Mouse (Mus musculus) left cerebral cortex, adult 8-10 months (tissue): Measurements from ENCODE around the gene Utp3. TPM values are rescaled to one million over a fixed set of nuclear protein-coding genes. Genes with fewer than 3 reads are reported as not detected.

ENCODE experiments used
- total RNA-seq, 4 experiments: library from RNA; stranded (reverse); gene quantifications; 2 replicates each; pipeline ENCODE4 v1.2.4; 2022

Utp3 gene
- total RNA-seq, 4 experiments from 2014 or later: 25.3 to 33.2 (median 29.2) TPM

Other genes starting within 250 kb of the Utp3 start
- gene Prol1, start 237.2 kb upstream of the Utp3 start, total RNA-seq: not detected
- gene Amtn, start 178.4 kb upstream of the Utp3 start, total RNA-seq: not detected
- not detected for gene Ambn, start 98.5 kb upstream of the Utp3 start, total RNA-seq
- not detected for gene Enam, start 66.5 kb upstream of the Utp3 start, total RNA-seq
- under 1 TPM; 0.37 to 0.77 (median 0.59) TPM for gene Jchain, start 26.6 kb upstream of the Utp3 start, total RNA-seq
- gene Rufy3, start 10.6 kb downstream of the Utp3 start, total RNA-seq: 100 to 1,000 TPM; 180 to 191 (median 184) TPM
- 100 to 1,000 TPM; 101 to 106 (median 103) TPM for gene Grsf1, start 121.7 kb downstream of the Utp3 start, total RNA-seq
- 10 to 100 TPM; 22.9 to 25.3 (median 24.4) TPM for gene Mob1b, start 166.4 kb downstream of the Utp3 start, total RNA-seq
- gene Dck, start 210.5 kb downstream of the Utp3 start, total RNA-seq: 10 to 100 TPM; 14.5 to 15.2 (median 14.7) TPM